Mouse (Mus musculus) cerebral cortex, adult 2 months (tissue): ENCODE measurements around the gene Klk11.

Experiments
- WGBS: fragments of 180-500 bp; shearing (Covaris S2); methylation state at CpG from one replicate; pipeline ENCODE4 v1.1.7; 2018; 5-methylcytosine and 5-hydroxymethylcytosine counted together

Gene Klk11

GRCm38 (mm10) chr7:43774364-43774763 lies at the start of gene Klk11:
TSS of gene Klk11 (plus strand) at chr7:43774604.
- WGBS, result 96% methylated on average over 5 of the region's 5 CpGs

- WGBS, result 34% methylated on average over 1 of the region's 1 CpGs
Measured at GRCm38 (mm10) chr7:43747788-43748187, 26.6 kb upstream of the Klk11 start.

GRCm38 (mm10) chr7:43752806-43753205 lies 21.6 kb upstream of the Klk11 start:
- WGBS, result 40% methylated on average over 2 of the region's 2 CpGs

- WGBS, result 42% methylated on average over 8 of the region's 8 CpGs
Measured at GRCm38 (mm10) chr7:43766484-43766883, 7.9 kb upstream of the Klk11 start.

DNA sequence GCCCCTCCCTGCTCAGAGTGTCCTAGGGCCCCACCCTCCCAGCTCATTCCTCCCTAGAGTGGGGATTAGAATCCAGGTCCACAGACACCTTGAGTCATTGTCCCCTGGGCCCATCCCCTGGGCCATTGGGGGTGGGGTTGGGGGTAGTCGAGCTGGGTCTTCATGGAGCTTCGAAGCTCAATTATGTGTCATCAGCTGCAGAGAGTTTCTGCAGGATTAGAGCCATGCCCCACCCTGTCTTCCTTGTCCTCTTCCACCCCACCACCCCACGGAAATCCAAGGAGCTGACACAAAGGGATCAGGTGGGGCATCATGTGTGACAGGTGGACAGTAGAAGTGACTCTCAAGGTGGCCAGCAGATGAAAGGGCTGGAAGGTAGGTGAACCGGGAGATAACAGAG lies 5.8 kb upstream of the Klk11 start, which contains the start of gene Klk12:
Klk12 (plus strand) TSS at position 301 of the 400 bp plus-strand sequence.
- WGBS, result 83% methylated on average over 4 of the region's 4 CpGs

DNA sequence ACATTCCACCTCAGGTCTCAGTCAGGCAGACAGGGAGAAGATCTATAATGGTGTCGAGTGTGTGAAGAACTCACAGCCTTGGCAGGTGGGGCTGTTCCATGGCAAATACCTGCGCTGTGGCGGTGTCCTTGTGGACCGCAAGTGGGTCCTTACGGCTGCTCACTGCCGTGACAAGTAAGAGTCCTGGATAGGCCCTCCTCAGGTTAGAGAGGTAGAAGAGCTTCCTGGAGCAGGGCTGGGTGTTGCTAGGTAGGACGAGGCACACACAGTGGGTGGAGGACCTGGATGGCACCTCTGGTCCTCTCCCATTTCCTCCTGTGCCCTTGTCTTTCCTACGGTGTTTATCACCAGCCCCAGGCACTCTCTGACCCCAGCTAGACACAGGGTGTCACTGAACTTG lies 4.8 kb upstream of the Klk11 start:
- WGBS, result 89% methylated on average over 8 of the region's 8 CpGs

DNA sequence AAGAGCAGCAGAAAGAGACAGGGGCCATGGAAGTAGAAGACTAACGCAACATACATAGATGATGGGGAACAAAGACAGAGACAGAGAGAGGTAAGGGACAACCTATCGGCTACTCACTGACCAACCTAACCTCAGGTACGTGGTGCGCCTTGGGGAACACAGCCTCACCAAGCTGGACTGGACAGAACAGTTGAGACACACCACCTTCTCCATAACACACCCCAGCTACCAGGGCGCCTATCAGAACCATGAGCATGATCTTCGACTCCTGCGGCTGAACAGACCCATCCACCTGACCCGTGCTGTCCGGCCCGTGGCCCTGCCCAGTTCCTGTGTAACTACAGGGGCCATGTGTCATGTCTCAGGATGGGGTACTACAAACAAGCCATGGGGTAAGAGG lies 3.7 kb upstream of the Klk11 start:
- 96% methylated on average over 10 of the region's 10 CpGs for WGBS

- 95% methylated on average over 6 of the region's 6 CpGs for WGBS
Measured at GRCm38 (mm10) chr7:43771916-43772315, 2.5 kb upstream of the Klk11 start.

GRCm38 (mm10) chr7:43772901-43773300 lies 1.5 kb upstream of the Klk11 start:
- WGBS, result 85% methylated on average over 3 of the region's 3 CpGs

- 83% methylated on average over 6 of the region's 6 CpGs for WGBS
Measured at GRCm38 (mm10) chr7:43774802-43775201, 398 bp downstream of the Klk11 start.

GRCm38 (mm10) chr7:43775311-43776057 lies 1.1 kb downstream of the Klk11 start:
- WGBS, result 69% methylated on average over 7 of the region's 7 CpGs

GRCm38 (mm10) chr7:43776506-43776905 lies 2.1 kb downstream of the Klk11 start:
- 89% methylated on average over 5 of the region's 5 CpGs for WGBS

- WGBS, result 91% methylated on average over 12 of the region's 12 CpGs
Measured at GRCm38 (mm10) chr7:43777423-43777822, 3.0 kb downstream of the Klk11 start.

DNA sequence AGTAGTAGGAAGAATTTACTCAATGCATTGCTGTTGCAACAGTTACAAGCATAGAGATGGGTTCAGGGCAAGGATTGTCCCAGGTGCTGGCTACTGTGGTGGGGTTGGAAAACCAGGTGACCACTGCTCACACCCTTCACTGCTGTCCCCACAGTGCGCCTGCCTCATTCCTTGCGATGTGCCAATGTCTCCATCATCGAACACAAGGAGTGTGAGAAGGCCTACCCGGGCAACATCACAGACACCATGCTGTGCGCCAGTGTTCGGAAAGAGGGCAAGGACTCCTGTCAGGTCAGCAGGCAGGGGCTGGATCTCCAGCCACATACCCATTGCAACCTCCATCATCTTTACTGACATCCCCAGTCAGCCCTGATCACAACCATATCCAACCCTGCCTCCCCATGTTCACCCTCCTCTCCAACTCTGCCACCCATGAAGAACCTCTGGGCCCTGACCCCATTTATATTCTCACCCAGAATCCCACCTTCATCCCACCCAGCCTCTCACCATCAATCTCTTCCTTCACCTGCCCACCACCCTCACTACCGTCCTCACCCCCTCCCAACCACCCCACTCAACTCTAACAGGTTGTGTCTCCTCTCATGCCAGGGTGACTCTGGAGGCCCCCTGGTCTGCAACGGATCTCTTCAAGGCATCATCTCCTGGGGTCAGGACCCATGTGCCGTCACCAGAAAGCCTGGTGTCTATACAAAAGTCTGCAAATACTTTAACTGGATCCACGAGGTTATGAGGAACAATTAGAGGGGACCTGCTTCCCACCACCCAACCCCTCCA lies 4.0 kb downstream of the Klk11 start:
- 95% methylated on average over 10 of the region's 10 CpGs for whole genome bisulfite sequencing

GRCm38 (mm10) chr7:43780241-43780640 lies 5.8 kb downstream of the Klk11 start:
- 35% methylated on average over 6 of the region's 6 CpGs for WGBS

- WGBS, result 41% methylated on average over 5 of the region's 5 CpGs
Measured at GRCm38 (mm10) chr7:43780746-43781145, 6.3 kb downstream of the Klk11 start, which contains the start of gene Klk10. TSS of gene Klk10 (plus strand) at chr7:43781035.

GRCm38 (mm10) chr7:43781541-43781940 lies 7.1 kb downstream of the Klk11 start:
- 93% methylated on average over 11 of the region's 11 CpGs for WGBS

DNA sequence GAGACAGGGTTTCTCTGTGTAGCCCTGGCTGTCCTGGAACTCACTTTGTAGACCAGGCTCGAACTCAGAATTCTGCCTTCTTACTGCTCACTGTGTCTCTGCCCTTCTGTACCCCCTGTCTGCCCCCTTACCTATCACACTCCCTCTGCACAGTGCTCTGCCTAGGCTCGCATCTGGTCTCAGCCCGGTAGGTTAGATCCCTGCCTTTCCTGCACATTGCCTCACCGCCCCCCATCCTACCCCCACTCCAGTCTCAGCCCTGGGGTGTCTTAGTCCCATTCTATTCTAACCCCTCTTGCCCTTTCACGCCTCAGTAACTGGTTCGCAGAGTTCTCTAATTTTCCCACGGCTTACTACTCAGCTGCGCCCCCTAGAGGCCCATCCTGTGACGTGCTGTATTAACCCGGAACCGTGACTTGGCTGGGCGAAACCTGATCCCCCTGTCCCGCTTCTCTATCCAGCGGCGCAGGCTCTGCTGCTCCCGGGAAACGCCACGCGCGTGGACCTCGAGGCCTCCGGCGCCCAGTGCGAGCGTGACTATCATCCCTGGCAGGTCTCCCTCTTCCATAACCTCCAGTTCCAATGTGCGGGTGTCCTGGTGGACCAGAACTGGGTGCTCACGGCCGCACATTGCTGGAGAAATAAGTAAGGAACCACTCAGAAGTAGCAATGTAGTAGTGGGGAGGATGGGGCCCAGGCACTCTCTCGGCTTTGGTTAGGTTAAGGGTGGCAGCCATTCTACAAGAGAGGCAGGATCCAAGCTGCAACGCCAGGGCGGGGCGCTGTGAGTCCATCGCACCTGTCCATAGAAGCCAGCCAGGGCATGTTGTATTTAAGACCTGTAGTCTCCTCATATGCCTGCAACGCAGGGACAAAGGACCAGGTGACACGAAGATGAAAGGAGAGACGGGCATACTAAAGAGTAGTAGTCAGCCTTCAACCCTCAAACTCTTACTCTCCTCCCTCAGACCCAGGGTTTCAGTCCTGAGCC lies 8.2 kb downstream of the Klk11 start:
- WGBS, result 18% methylated on average over 36 of the region's 36 CpGs

DNA sequence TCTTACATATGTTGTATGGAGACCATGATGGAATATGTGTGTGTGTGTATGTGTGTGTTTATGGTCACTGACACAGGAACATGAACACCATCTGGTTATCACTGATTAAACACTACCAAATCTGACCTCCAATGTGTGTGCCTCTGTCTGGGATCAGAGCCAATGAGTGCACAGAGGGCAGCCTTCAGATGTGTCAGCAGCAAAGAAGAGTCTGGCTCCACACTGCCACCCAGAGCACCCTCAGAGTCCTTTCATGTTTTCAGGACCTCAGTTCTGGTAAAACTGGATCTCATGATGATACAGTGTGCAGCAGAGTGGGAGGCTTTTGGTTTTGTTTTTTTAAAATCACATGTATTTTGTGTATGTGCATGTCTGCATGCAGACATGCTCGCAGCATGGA lies 10.9 kb downstream of the Klk11 start:
- WGBS, result 97% methylated on average over 1 of the region's 1 CpGs

DNA sequence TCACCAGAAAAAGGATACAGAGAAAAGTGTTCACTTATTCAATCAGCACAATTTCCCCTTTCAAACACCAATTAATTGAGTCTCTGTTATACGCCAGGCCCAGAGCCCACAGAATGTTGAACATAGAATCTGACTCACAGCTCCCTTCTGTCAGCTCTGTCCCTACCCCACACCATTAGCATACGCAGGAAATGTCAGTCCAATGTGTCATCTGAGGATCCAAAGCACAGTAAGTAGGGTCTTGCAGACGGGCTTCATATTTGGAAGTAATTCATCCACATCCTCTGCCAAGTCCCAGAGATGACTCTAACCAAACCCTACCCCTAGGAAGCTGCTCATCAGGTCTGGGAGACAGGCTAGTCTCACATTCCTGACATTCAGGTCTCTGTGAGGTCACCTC lies 13.7 kb downstream of the Klk11 start:
- 48% methylated on average over 3 of the region's 3 CpGs for WGBS

DNA sequence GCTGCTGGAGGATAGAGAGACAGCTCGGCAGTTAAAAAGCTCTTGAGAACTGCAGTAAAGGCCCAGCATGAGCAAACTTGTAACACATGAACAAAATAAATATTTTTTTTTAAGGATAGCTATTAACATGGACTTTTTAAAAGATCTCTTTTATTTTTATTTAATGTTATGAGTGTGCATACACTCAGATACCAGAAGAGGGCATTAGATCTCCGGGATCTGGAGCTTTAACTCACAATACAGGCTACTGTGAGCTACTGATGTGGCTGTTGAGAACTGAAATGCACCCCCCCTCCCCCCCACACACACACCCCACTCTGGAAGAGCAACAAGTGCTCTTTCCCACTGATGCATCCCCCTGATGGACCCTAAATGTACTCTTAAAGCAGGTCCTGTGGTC lies 14.9 kb downstream of the Klk11 start:
- WGBS, result 56% methylated on average over 2 of the region's 2 CpGs

GRCm38 (mm10) chr7:43791591-43791990 lies 17.2 kb downstream of the Klk11 start, which contains the start of gene Klk9:
TSS of gene Klk9 (plus strand) at chr7:43791891.
- WGBS, result 83% methylated on average over 7 of the region's 7 CpGs
